Mouse (Mus musculus): ENCODE measurements around the gene Kif7. TPM values are rescaled to one million over a fixed set of nuclear protein-coding genes. Genes with fewer than 3 reads are reported as not detected.

Kif7 gene
- polyA plus RNA-seq, 1 experiment from 2014 or later, result 3.0 TPM

- WGBS, result 19% methylated on average over 11 of the region's 11 CpGs
- no peak overlapping the region for H3K27ac ChIP-seq
- peak overlapping the region; percentile 65 for H3K9ac ChIP-seq
- peak overlapping the region; percentile 56 for H3K4me3 ChIP-seq
- peaks cover 8% of the 10 kb centered on the region; the same call in 1 of the 2 replicates for H3K36me3 ChIP-seq (ENCODE audit: poor library complexity, severe bottlenecking)
- no peaks in the 10 kb centered on the region for H3K27me3 ChIP-seq
- peaks cover 13% of the 10 kb centered on the region; the same call in 1 of the 2 replicates for H3K4me1 ChIP-seq
- peak overlapping the region; percentile 97 for H3K4me2 ChIP-seq
- no peak for ATAC-seq
- H3K9me3 ChIP-seq (replicated peaks), result no peaks in the 10 kb centered on the region
These were observed 26.7 kb upstream of the Kif7 start for GRCm38 (mm10) chr7:79742277-79742658.

GRCm38 (mm10) chr7:79740279-79740678 lies 24.8 kb upstream of the Kif7 start:
- Histone ChIP-seq H3K9ac (no peak overlapping the region), H3K4me1 (peaks cover 13% of the 10 kb centered on the region; the same call in 1 of the 2 replicates), H3K36me3 (ENCODE audit: poor library complexity, severe bottlenecking) (peaks cover 17% of the 10 kb centered on the region), H3K9me3 (replicated peaks) (no peaks in the 10 kb centered on the region), H3K27me3 (no peaks in the 10 kb centered on the region), H3K4me3 (no peak overlapping the region), H3K27ac (no peak overlapping the region), H3K4me2 (no peak overlapping the region)
- WGBS, result 73% methylated on average over 4 of the region's 4 CpGs
- no peak for ATAC-seq

- Histone ChIP-seq H3K27me3 (no peaks in the 10 kb centered on the region), H3K4me2 (no peak overlapping the region), H3K9ac (no peak overlapping the region), H3K36me3 (ENCODE audit: poor library complexity, severe bottlenecking) (peaks cover 25% of the 10 kb centered on the region), H3K4me1 (peaks cover 13% of the 10 kb centered on the region; the same call in 1 of the 2 replicates), H3K4me3 (no peak overlapping the region), H3K27ac (no peak overlapping the region), H3K9me3 (replicated peaks) (no peaks in the 10 kb centered on the region)
- WGBS, result 94% methylated on average over 2 of the region's 2 CpGs
- no peak for ATAC-seq
These were observed 23.4 kb upstream of the Kif7 start for GRCm38 (mm10) chr7:79738913-79739312.

GRCm38 (mm10) chr7:79736511-79736910 lies 21.0 kb upstream of the Kif7 start:
- no peak overlapping the region for H3K9ac ChIP-seq
- no peak for ATAC-seq
- WGBS, result 92% methylated on average over 14 of the region's 14 CpGs
- H3K9me3 ChIP-seq (replicated peaks), result no peaks in the 10 kb centered on the region
- no peak overlapping the region for H3K4me3 ChIP-seq
- no peak overlapping the region for H3K27ac ChIP-seq
- peaks cover 25% of the 10 kb centered on the region for H3K36me3 ChIP-seq (ENCODE audit: poor library complexity, severe bottlenecking)
- no peak overlapping the region for H3K4me2 ChIP-seq
- H3K4me1 ChIP-seq, result no peaks in the 10 kb centered on the region
- H3K27me3 ChIP-seq, result no peaks in the 10 kb centered on the region

GRCm38 (mm10) chr7:79734563-79734962 lies 19.0 kb upstream of the Kif7 start:
- no peak overlapping the region for H3K9ac ChIP-seq
- no peaks in the 10 kb centered on the region for H3K4me1 ChIP-seq
- no peaks in the 10 kb centered on the region for H3K27me3 ChIP-seq
- WGBS, result 86% methylated on average over 8 of the region's 8 CpGs
- no peak overlapping the region for H3K27ac ChIP-seq
- no peak for ATAC-seq
- H3K4me3 ChIP-seq, result no peak overlapping the region
- no peaks in the 10 kb centered on the region for H3K9me3 ChIP-seq (replicated peaks)
- no peak overlapping the region for H3K4me2 ChIP-seq
- H3K36me3 ChIP-seq (ENCODE audit: poor library complexity, severe bottlenecking), result peaks cover 25% of the 10 kb centered on the region

- 66% methylated on average over 4 of the region's 4 CpGs for WGBS
- no peak for ATAC-seq
- no peak within 1 kb of the TSS for H3K9ac ChIP-seq
These were observed 17.1 kb upstream of the Kif7 start, which contains the start of gene Plin1 for GRCm38 (mm10) chr7:79732622-79733021. Plin1 (minus strand) TSS chr7:79732903.

GRCm38 (mm10) chr7:79731438-79731837 lies 15.9 kb upstream of the Kif7 start:
- Histone ChIP-seq H3K36me3 (ENCODE audit: poor library complexity, severe bottlenecking) (peaks cover 9% of the 10 kb centered on the region; the same call in 1 of the 2 replicates), H3K9me3 (replicated peaks) (no peaks in the 10 kb centered on the region), H3K27me3 (no peaks in the 10 kb centered on the region), H3K4me3 (no peak overlapping the region), H3K4me2 (no peak overlapping the region), H3K4me1 (no peaks in the 10 kb centered on the region), H3K9ac (no peak overlapping the region), H3K27ac (no peak overlapping the region)
- WGBS, result 71% methylated on average over 13 of the region's 13 CpGs
- ATAC-seq, result no peak

More at GRCm38 (mm10) chr7:79732622-79733021, 17.1 kb upstream of the Kif7 start, which contains the start of gene Plin1:
- H3K4me2 ChIP-seq, result no peak within 1 kb of the TSS
- peaks cover 21% of the 10 kb centered on the region for H3K36me3 ChIP-seq (ENCODE audit: poor library complexity, severe bottlenecking)
- no peak within 1 kb of the TSS for H3K4me3 ChIP-seq
- no peaks in the 10 kb centered on the region for H3K9me3 ChIP-seq (replicated peaks)
- no peaks in the 10 kb centered on the region for H3K4me1 ChIP-seq
- H3K27me3 ChIP-seq, result no peaks in the 10 kb centered on the region
- no peak within 1 kb of the TSS for H3K27ac ChIP-seq

- H3K4me1 ChIP-seq, result no peaks in the 10 kb centered on the region
- peak; percentile 37 for ATAC-seq
- no peaks in the 10 kb centered on the region for H3K9me3 ChIP-seq (replicated peaks)
- H3K27me3 ChIP-seq, result 0 out of 2 replicates have a peak, but pooled peaks cover 2% of the 10 kb centered on the region
- WGBS, result 71% methylated on average over 11 of the region's 11 CpGs
- H3K4me3 ChIP-seq, result no peak overlapping the region
- no peak overlapping the region for H3K9ac ChIP-seq
- H3K27ac ChIP-seq, result no peak overlapping the region
- H3K4me2 ChIP-seq, result no peak overlapping the region
- peaks cover 4% of the 10 kb centered on the region; the same call in 1 of the 2 replicates for H3K36me3 ChIP-seq (ENCODE audit: poor library complexity, severe bottlenecking)
These were observed 14.3 kb upstream of the Kif7 start for GRCm38 (mm10) chr7:79729743-79730370.

- H3K4me2 ChIP-seq, result 0 out of 2 replicates have a peak overlapping the region, but pooled peaks have one; percentile 10
- H3K27me3 ChIP-seq, result 0 out of 2 replicates have a peak, but pooled peaks cover 2% of the 10 kb centered on the region
- H3K4me3 ChIP-seq, result no peak overlapping the region
- no peaks in the 10 kb centered on the region for H3K9me3 ChIP-seq (replicated peaks)
- H3K9ac ChIP-seq, result no peak overlapping the region
- H3K4me1 ChIP-seq, result no peaks in the 10 kb centered on the region
- no peaks in the 10 kb centered on the region for H3K36me3 ChIP-seq (ENCODE audit: poor library complexity, severe bottlenecking)
- WGBS, result 4% methylated on average over 8 of the region's 8 CpGs
- no peak overlapping the region for H3K27ac ChIP-seq
- ATAC-seq, result peak; percentile 54
These were observed 13.6 kb upstream of the Kif7 start for GRCm38 (mm10) chr7:79729169-79729568.

- no peaks in the 10 kb centered on the region for H3K36me3 ChIP-seq (ENCODE audit: poor library complexity, severe bottlenecking)
- H3K9me3 ChIP-seq (replicated peaks), result no peaks in the 10 kb centered on the region
- H3K27me3 ChIP-seq, result peaks cover 8% of the 10 kb centered on the region
- ATAC-seq, result peak; percentile 31; the same call in 1 of the 2 replicates
- H3K4me3 ChIP-seq, result no peak overlapping the region
- 24% methylated on average over 6 of the region's 6 CpGs for WGBS
- no peaks in the 10 kb centered on the region for H3K4me1 ChIP-seq
- no peak overlapping the region for H3K4me2 ChIP-seq
- H3K9ac ChIP-seq, result no peak overlapping the region
- no peak overlapping the region for H3K27ac ChIP-seq
These were observed 12.7 kb upstream of the Kif7 start for GRCm38 (mm10) chr7:79728219-79728618.

GRCm38 (mm10) chr7:79727091-79727490 lies 11.6 kb upstream of the Kif7 start:
- 18% methylated on average over 2 of the region's 2 CpGs for WGBS
- H3K4me3 ChIP-seq, result no peak overlapping the region
- ATAC-seq, result no peak

GRCm38 (mm10) chr7:79721386-79721977 lies 6.0 kb upstream of the Kif7 start:
- ATAC-seq, result peak; percentile 83
- peaks cover 4% of the 10 kb centered on the region; the same call in 1 of the 2 replicates for H3K4me1 ChIP-seq
- H3K4me3 ChIP-seq, result peak overlapping the region; percentile 62
- peaks cover 49% of the 10 kb centered on the region for H3K27me3 ChIP-seq
- peak overlapping the region; percentile 85 for H3K4me2 ChIP-seq
- H3K9ac ChIP-seq, result peak overlapping the region; percentile 78
- whole genome bisulfite sequencing, result 0% methylated on average over 48 of the region's 48 CpGs
- 0 out of 2 replicates have a peak, but pooled peaks cover 3% of the 10 kb centered on the region for H3K9me3 ChIP-seq (replicated peaks)
- H3K27ac ChIP-seq, result no peak overlapping the region
- H3K36me3 ChIP-seq (ENCODE audit: poor library complexity, severe bottlenecking), result no peaks in the 10 kb centered on the region

More at GRCm38 (mm10) chr7:79727091-79727490, 11.6 kb upstream of the Kif7 start:
- peaks cover 19% of the 10 kb centered on the region for H3K27me3 ChIP-seq
- H3K4me2 ChIP-seq, result no peak overlapping the region
- no peak overlapping the region for H3K27ac ChIP-seq
- H3K9me3 ChIP-seq (replicated peaks), result no peaks in the 10 kb centered on the region
- H3K36me3 ChIP-seq (ENCODE audit: poor library complexity, severe bottlenecking), result no peaks in the 10 kb centered on the region
- no peaks in the 10 kb centered on the region for H3K4me1 ChIP-seq
- no peak overlapping the region for H3K9ac ChIP-seq
